Mouse (Mus musculus): ENCODE results near the gene 1700061G19Rik.

1700061G19Rik gene

DNA sequence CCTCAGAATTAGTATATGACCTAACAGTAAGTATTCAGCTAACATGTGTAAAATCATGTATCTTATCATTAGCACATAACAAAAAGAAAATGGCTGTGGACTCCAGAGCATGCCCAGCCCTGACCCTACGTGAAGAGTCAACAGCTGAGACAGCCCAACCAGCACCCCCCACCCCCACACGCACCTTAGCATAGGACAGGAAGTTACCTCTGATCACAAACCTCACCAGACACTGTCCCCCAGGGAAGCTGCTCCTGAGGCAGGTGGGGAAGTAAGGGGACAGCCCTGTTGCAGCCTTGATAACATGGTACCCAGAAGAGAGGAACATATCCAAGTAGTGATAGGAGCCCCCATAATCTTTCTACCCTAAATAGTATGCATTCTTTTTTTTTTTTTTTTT, 50.7 kb downstream of the 1700061G19Rik start:
- DNase-seq (ENCODE audit: low spot score in 2 of 2) = no peak

DNA sequence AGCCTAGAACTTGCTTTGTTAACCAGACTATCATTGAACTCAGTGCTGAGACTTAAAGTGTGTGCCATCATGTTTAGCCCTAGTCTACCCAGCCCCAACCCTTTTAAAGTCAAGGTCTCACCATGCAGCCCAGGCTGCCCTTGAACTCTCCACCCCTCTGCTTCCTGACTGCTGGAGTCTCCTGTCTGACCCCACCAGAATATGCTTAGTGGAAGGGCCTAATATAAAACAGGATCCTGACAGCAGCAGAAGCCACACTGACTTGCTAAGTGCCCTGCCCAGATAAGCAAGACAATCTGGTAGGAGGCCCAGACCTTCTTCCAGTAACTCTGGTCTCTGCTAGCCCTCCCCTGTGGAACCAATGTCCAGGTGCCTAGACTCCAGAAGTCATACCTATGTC, 53.8 kb downstream of the 1700061G19Rik start:
- DNase-seq (ENCODE audit: low spot score in 2 of 2) = no peak

DNA sequence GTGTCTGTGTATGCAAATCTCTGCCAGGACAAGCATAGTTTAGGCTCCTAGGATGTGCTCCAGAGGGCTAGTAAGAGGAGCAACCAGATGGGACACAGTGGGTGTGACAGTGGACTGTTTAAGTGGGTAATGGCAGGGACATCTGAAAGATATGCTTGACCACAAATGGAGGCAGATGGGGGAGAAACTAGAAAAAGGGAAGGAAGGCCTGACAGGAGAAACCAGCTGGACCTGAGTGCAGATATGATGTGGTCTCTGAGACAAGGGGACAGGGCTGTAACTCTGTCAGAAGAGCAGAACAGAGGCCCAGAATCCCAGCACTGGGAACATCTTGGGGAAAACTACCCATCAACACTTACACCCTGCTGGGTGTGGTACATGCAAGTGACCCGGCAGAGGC, 54.3 kb downstream of the 1700061G19Rik start:
- no peak for DNase-seq (ENCODE audit: low spot score in 2 of 2)

DNA sequence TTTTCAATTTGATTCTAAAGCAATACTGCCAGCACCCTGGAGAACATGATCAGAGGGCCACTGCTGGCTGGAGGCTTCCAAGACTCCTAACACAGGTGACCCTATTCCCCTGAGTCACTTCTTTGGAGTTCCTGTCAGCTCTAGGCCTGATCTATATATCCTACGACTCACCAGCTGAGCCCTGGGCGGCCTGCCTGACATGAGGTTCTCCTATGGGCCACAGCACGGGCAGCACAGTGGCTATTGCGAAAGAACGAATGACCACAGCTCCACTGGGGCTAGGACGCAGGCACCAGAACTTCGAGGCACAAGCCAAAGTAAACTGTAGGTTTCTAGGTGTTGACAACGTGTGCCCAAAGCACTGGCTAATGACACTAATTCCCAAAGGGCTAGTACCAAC, 54.7 kb downstream of the 1700061G19Rik start:
- DNase-seq (ENCODE audit: low spot score in 2 of 2) = no peak

DNA sequence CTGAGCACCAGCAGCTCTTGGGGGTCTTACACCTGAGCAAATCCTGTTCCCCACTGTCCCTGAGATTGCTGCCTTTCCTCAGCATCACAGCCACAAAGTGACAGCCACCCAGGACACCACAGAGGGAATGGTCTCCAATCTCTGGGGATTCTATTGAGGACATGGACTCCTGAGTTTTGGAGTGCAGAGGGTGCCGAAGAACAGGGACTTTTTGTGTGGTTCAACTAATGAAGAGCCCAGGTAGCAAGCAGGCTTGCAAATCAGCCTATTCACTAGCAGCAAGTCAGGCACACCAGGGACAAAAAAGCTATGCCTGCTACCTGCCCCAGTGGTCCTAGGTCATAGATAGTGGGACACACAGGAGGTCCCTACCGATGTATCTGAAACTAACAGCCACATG, 58.1 kb downstream of the 1700061G19Rik start:
- no peak for DNase-seq (ENCODE audit: low spot score in 2 of 2)

DNA sequence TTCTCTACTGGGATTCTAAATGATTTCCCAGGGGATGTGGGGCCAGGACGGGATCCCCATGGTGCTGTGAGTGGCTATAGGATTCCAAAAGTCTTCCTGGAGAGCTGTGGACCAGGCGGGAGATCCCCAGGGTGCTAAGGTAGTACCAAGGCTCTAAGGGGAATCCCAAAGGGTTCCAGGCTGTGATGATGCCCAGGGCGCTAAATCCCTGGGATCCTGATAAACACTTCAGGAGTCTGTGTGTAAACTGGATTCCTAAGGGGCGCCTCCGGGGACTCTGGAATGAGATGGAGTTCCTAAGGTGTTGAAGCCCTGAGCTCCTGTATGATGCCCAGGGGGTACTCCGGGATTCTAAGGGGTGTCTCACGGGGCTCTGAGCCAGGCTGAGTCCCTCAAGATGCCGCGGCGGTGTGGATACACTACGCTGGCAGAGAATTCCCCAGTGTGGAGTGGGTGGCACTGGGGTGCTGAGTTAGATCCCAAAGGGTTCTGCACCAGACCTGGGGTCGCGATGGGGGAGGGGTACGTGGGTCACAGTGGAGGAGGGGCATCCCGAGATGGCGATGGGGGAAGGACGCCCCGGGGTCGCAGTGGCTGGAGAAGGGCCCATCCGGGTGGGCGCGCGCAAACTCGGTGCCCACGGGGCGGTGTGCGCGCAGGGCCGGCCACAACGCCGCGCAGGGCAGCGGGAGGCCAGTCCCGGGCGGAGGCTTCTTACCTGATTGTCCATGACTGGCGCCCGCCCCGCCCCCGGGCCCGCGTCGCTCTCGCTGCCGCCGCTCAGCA, 59.5 kb downstream of the 1700061G19Rik start:
- peak in 1 of 2 experiments; percentile 18 for DNase-seq (ENCODE audit: low spot score in 2 of 2)

DNA sequence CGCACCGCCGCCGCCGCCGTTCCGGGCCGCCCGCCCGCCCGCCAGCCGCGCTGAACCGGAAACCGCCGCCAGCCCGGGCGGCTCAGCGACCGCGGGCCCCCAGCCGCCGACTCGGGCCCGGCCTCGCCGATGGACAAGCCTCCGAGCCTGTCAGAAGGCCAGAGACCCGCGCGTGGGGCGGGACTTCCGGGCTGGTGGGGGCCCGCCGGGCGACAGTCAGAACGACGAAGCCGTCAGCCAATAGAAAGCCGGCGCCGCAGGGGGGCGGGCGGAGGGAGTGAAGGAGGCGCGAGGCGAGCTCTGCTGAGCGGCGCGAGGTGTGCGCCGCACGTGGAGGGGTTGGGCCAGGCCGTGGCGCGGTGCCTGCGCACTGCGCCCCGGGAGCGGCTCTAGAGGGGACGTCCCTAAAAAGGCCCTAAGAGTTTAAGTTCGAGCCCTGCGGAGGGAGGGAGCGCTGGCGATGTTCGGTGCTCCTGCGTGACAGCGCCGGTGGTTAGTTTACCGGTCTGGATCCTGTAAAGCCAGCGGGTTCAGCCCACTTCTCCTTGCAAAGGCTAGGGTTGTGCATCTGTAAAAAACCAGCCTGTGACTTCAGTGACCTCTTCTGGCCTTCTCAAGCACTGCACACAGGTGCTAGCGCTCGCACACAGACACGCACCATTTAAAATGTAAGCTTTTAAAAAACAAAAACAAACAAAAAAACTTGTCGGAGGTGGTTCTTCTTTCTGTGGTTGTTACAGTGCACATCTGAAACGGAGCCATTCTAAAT, 60.3 kb downstream of the 1700061G19Rik start, which contains the start of gene Mllt1:
TSS of gene Mllt1 (minus strand) at position 53 of the 769 bp plus-strand sequence.
- peak; percentile 97 to 98 for DNase-seq (ENCODE audit: low spot score in 2 of 2)

DNA sequence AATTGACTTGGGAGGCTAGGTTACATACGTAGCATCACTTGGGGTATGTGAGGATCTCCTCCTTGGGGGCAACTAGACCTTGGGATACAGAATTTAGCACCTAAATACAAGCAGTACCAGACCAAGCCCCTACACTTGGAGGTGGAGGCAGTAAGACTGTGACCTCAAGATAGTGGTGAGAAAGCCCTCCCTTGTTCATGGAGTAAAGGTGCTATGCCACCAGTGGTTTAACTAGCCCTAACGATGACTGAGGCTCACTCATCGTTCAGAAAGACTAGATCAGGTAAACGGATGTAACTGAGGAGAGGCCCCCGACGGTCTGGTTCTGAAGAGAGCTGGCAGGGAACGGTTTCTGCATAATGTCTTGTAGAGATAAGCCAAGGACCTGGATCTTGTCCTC, 61.5 kb downstream of the 1700061G19Rik start:
- no peak for DNase-seq (ENCODE audit: low spot score in 2 of 2)

Measured in right cerebral cortex, postnatal 36 days (tissue).